Mouse (Mus musculus): ENCODE data around the gene Hmga1b. TPM values are rescaled to one million over a fixed set of nuclear protein-coding genes. Genes with fewer than 3 reads are reported as not detected.
A peak's percentile ranks its signal among the peaks of the same experiment; 100 is the strongest.
"Not testable (repeated sequence)": the region's sequence is repeated elsewhere in the genome, so short reads cannot be mapped to it uniquely, and the experiment has no call there.

Hmga1b gene
- polyA plus RNA-seq, 1 experiment from 2014 or later = 1.7 TPM

- Histone ChIP-seq H3K36me3 (ENCODE audit: control insufficient read depth, insufficient read depth) (no peaks in the 10 kb centered on the region; the same call in 1 of the 2 replicates), H3K27ac (ENCODE audit: low read length) (no peak overlapping the region), H3K4me1 (replicated peaks; ENCODE audit: control insufficient read depth, insufficient read depth, low read length) (no peaks in the 10 kb centered on the region), H3K27me3 (replicated peaks; ENCODE audit: control insufficient read depth, insufficient read depth, low read length) (no peaks in the 10 kb centered on the region), H3K9ac (replicated peaks; ENCODE audit: low read depth, low read length) (no peak overlapping the region), H3K4me2 (ENCODE audit: low read length) (no peak overlapping the region), H3K9me3 (ENCODE audit: control insufficient read depth, low read length) (no peaks in the 10 kb centered on the region), H3K4me3 (replicated peaks; ENCODE audit: low read length) (no peak overlapping the region)
- ATAC-seq = peak; percentile 88
- WGBS = 26% methylated on average over 15 of the region's 15 CpGs
Measured at GRCm38 (mm10) chr11:120775774-120776469, 13.3 kb downstream of the Hmga1b start.

- WGBS = 34% methylated on average over 6 of the region's 6 CpGs
- H3K4me3 ChIP-seq (replicated peaks; ENCODE audit: low read length) = no peak overlapping the region
Measured at GRCm38 (mm10) chr11:120777123-120777522, 14.5 kb downstream of the Hmga1b start.

GRCm38 (mm10) chr11:120779876-120780275 lies 17.3 kb downstream of the Hmga1b start:
- Histone ChIP-seq H3K4me2 (ENCODE audit: low read length) (no peak overlapping the region), H3K9me3 (ENCODE audit: control insufficient read depth, low read length) (no peaks in the 10 kb centered on the region), H3K27me3 (replicated peaks; ENCODE audit: control insufficient read depth, insufficient read depth, low read length) (no peaks in the 10 kb centered on the region), H3K27ac (ENCODE audit: low read length) (no peak overlapping the region), H3K4me1 (replicated peaks; ENCODE audit: control insufficient read depth, insufficient read depth, low read length) (peaks cover 9% of the 10 kb centered on the region), H3K9ac (replicated peaks; ENCODE audit: low read depth, low read length) (no peak overlapping the region), H3K4me3 (replicated peaks; ENCODE audit: low read length) (no peak overlapping the region), H3K36me3 (ENCODE audit: control insufficient read depth, insufficient read depth) (peaks cover 2% of the 10 kb centered on the region; the same call in 1 of the 2 replicates)
- no peak for ATAC-seq
- 86% methylated on average over 1 of the region's 1 CpGs for WGBS

More at GRCm38 (mm10) chr11:120777123-120777522, 14.5 kb downstream of the Hmga1b start:
- Histone ChIP-seq H3K9ac (replicated peaks; ENCODE audit: low read depth, low read length) (no peak overlapping the region), H3K36me3 (ENCODE audit: control insufficient read depth, insufficient read depth) (peaks cover 2% of the 10 kb centered on the region; the same call in 1 of the 2 replicates), H3K27me3 (replicated peaks; ENCODE audit: control insufficient read depth, insufficient read depth, low read length) (no peaks in the 10 kb centered on the region), H3K4me2 (ENCODE audit: low read length) (no peak overlapping the region), H3K27ac (ENCODE audit: low read length) (no peak overlapping the region), H3K9me3 (ENCODE audit: control insufficient read depth, low read length) (no peaks in the 10 kb centered on the region), H3K4me1 (replicated peaks; ENCODE audit: control insufficient read depth, insufficient read depth, low read length) (no peaks in the 10 kb centered on the region)
- no peak for ATAC-seq

- not testable (repeated sequence) for ATAC-seq; H3K9me3 ChIP-seq (ENCODE audit: control insufficient read depth, low read length); H3K27me3 ChIP-seq (replicated peaks; ENCODE audit: control insufficient read depth, insufficient read depth, low read length); H3K4me3 ChIP-seq (replicated peaks; ENCODE audit: low read length); H3K27ac ChIP-seq (ENCODE audit: low read length); H3K4me2 ChIP-seq (ENCODE audit: low read length); H3K9ac ChIP-seq (replicated peaks; ENCODE audit: low read depth, low read length); H3K36me3 ChIP-seq (ENCODE audit: control insufficient read depth, insufficient read depth)
- 96% methylated on average over 6 of the region's 6 CpGs for WGBS
- H3K4me1 ChIP-seq (replicated peaks; ENCODE audit: control insufficient read depth, insufficient read depth, low read length) = peaks cover 18% of the 10 kb centered on the region
Measured at GRCm38 (mm10) chr11:120781361-120781760, 18.8 kb downstream of the Hmga1b start.

GRCm38 (mm10) chr11:120783426-120784063 lies 21.0 kb downstream of the Hmga1b start:
- H3K9ac ChIP-seq (replicated peaks; ENCODE audit: low read depth, low read length) = peak overlapping the region; percentile 87
- ATAC-seq = peak; percentile 35; the same call in 1 of the 2 replicates
- WGBS = 1% methylated on average over 42 of the region's 42 CpGs
- H3K4me1 ChIP-seq (replicated peaks; ENCODE audit: control insufficient read depth, insufficient read depth, low read length) = peaks cover 18% of the 10 kb centered on the region
- H3K4me3 ChIP-seq (replicated peaks; ENCODE audit: low read length) = peak overlapping the region; percentile 71
- H3K36me3 ChIP-seq (ENCODE audit: control insufficient read depth, insufficient read depth) = peaks cover 12% of the 10 kb centered on the region; the same call in 1 of the 2 replicates
- peak overlapping the region; percentile 91 for H3K4me2 ChIP-seq (ENCODE audit: low read length)
- H3K9me3 ChIP-seq (ENCODE audit: control insufficient read depth, low read length) = no peaks in the 10 kb centered on the region
- no peaks in the 10 kb centered on the region for H3K27me3 ChIP-seq (replicated peaks; ENCODE audit: control insufficient read depth, insufficient read depth, low read length)
- H3K27ac ChIP-seq (ENCODE audit: low read length) = peak overlapping the region; percentile 60

- WGBS = under 1% methylated on average over 95 of the region's 107 CpGs
- H3K9me3 ChIP-seq (ENCODE audit: control insufficient read depth, low read length) = no peaks in the 10 kb centered on the region
- peaks cover 14% of the 10 kb centered on the region; the same call in 1 of the 2 replicates for H3K36me3 ChIP-seq (ENCODE audit: control insufficient read depth, insufficient read depth)
- no peaks in the 10 kb centered on the region for H3K27me3 ChIP-seq (replicated peaks; ENCODE audit: control insufficient read depth, insufficient read depth, low read length)
- peak within 1 kb of the TSS; percentile 71 for H3K4me3 ChIP-seq (replicated peaks; ENCODE audit: low read length)
- peak within 1 kb of the TSS; percentile 60 for H3K27ac ChIP-seq (ENCODE audit: low read length)
- peak within 1 kb of the TSS; percentile 94 for H3K4me2 ChIP-seq (ENCODE audit: low read length)
- ATAC-seq = peak; percentile 91
- peak within 1 kb of the TSS; percentile 87 for H3K9ac ChIP-seq (replicated peaks; ENCODE audit: low read depth, low read length)
- peaks cover 18% of the 10 kb centered on the region for H3K4me1 ChIP-seq (replicated peaks; ENCODE audit: control insufficient read depth, insufficient read depth, low read length)
Measured at GRCm38 (mm10) chr11:120784064-120784791, 21.6 kb downstream of the Hmga1b start, which contains the start of the genes Rfng and Gps1. Rfng (minus strand) TSS chr11:120784207. Gps1 (plus strand) TSS chr11:120784272.

- peaks cover 21% of the 10 kb centered on the region for H3K36me3 ChIP-seq (ENCODE audit: control insufficient read depth, insufficient read depth)
- WGBS = 35% methylated on average over 9 of the region's 9 CpGs
Measured at GRCm38 (mm10) chr11:120785145-120785544, 22.6 kb downstream of the Hmga1b start.

GRCm38 (mm10) chr11:120788460-120788859 lies 25.9 kb downstream of the Hmga1b start:
- Histone ChIP-seq H3K36me3 (ENCODE audit: control insufficient read depth, insufficient read depth) (peaks cover 35% of the 10 kb centered on the region), H3K4me1 (replicated peaks; ENCODE audit: control insufficient read depth, insufficient read depth, low read length) (peaks cover 12% of the 10 kb centered on the region)
- ATAC-seq; H3K27me3 ChIP-seq (replicated peaks; ENCODE audit: control insufficient read depth, insufficient read depth, low read length); H3K4me2 ChIP-seq (ENCODE audit: low read length); H3K27ac ChIP-seq (ENCODE audit: low read length); H3K9ac ChIP-seq (replicated peaks; ENCODE audit: low read depth, low read length); H3K9me3 ChIP-seq (ENCODE audit: control insufficient read depth, low read length); H3K4me3 ChIP-seq (replicated peaks; ENCODE audit: low read length): not testable (repeated sequence)
- 94% methylated on average over 9 of the region's 10 CpGs for WGBS

More at GRCm38 (mm10) chr11:120785145-120785544, 22.6 kb downstream of the Hmga1b start:
- no peak overlapping the region for H3K27ac ChIP-seq (ENCODE audit: low read length)
- H3K27me3 ChIP-seq (replicated peaks; ENCODE audit: control insufficient read depth, insufficient read depth, low read length) = no peaks in the 10 kb centered on the region
- H3K4me1 ChIP-seq (replicated peaks; ENCODE audit: control insufficient read depth, insufficient read depth, low read length) = peaks cover 18% of the 10 kb centered on the region
- H3K4me3 ChIP-seq (replicated peaks; ENCODE audit: low read length) = peak overlapping the region; percentile 71
- H3K4me2 ChIP-seq (ENCODE audit: low read length) = peak overlapping the region; percentile 94
- no peaks in the 10 kb centered on the region for H3K9me3 ChIP-seq (ENCODE audit: control insufficient read depth, low read length)
- H3K9ac ChIP-seq (replicated peaks; ENCODE audit: low read depth, low read length) = peak overlapping the region; percentile 87
- ATAC-seq = no peak

GRCm38 (mm10) chr11:120789355-120789754 lies 26.8 kb downstream of the Hmga1b start:
- no peaks in the 10 kb centered on the region for H3K9me3 ChIP-seq (ENCODE audit: control insufficient read depth, low read length)
- H3K36me3 ChIP-seq (ENCODE audit: control insufficient read depth, insufficient read depth) = peaks cover 35% of the 10 kb centered on the region
- ATAC-seq = no peak
- no peak overlapping the region for H3K9ac ChIP-seq (replicated peaks; ENCODE audit: low read depth, low read length)
- H3K27ac ChIP-seq (ENCODE audit: low read length) = no peak overlapping the region
- H3K4me3 ChIP-seq (replicated peaks; ENCODE audit: low read length) = no peak overlapping the region
- H3K4me1 ChIP-seq (replicated peaks; ENCODE audit: control insufficient read depth, insufficient read depth, low read length) = peaks cover 12% of the 10 kb centered on the region
- no peak overlapping the region for H3K4me2 ChIP-seq (ENCODE audit: low read length)
- 89% methylated on average over 4 of the region's 4 CpGs for WGBS
- H3K27me3 ChIP-seq (replicated peaks; ENCODE audit: control insufficient read depth, insufficient read depth, low read length) = no peaks in the 10 kb centered on the region
